Mouse (Mus musculus) lung, adult 10 weeks (tissue): ENCODE measurements around the gene Elf2. TPM values are rescaled to one million over a fixed set of nuclear protein-coding genes. Genes with fewer than 3 reads are reported as not detected.

Experiments used
- polyA plus RNA-seq: library from polyadenylated mRNA; stranded (reverse); fragments of 350-450 nt; fragmentation: Illumina TruSeq; extraction: RNeasy Lipid Tissue Mini Kit (QIAGEN cat#74804); gene quantifications from one replicate; pipeline ENCODE4 v1.2.3, GENCODE M21; 2014; ENCODE audit warnings: low read depth, low replicate concordance; ENCODE audit not compliant: insufficient read depth

Gene Elf2
- 25.6 TPM for polyA plus RNA-seq

DNA sequence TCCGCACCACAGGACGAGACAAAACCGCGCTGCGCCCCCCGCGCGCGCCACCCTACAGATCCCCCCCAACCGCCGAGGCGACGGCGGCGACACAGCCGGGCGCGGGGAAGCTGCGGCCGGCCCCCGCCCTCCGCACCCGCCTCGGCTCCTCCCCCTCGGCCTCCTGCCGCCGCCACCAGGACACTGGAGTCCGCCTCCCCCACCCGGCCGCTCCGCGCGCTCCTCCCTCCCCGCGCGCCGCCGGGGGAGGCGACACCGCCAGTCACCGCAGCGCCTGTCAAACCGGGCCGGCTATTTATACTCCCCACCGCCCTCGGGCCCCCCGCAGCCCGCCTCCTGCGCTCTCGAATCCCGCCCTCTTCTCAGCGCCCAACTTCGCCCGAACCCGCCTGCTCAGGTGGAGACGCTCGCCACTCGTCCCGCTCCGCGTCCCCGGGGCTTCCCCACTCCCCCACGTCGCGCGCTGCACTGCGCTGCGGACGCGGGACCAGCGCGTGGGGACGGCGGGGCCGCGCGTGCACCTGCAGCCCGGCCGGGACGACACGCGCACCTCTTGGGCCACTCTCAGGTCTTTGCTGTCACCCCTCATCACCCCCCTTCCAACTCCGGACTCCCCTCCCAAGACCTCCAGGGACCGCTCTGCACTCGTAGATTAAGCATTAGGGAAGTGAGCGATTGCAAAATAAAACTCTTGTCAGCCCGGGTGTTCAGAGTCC is at the start of gene Elf2:
TSS of gene Elf2 (minus strand) at position 112 of the 716 bp plus-strand sequence.

DNA sequence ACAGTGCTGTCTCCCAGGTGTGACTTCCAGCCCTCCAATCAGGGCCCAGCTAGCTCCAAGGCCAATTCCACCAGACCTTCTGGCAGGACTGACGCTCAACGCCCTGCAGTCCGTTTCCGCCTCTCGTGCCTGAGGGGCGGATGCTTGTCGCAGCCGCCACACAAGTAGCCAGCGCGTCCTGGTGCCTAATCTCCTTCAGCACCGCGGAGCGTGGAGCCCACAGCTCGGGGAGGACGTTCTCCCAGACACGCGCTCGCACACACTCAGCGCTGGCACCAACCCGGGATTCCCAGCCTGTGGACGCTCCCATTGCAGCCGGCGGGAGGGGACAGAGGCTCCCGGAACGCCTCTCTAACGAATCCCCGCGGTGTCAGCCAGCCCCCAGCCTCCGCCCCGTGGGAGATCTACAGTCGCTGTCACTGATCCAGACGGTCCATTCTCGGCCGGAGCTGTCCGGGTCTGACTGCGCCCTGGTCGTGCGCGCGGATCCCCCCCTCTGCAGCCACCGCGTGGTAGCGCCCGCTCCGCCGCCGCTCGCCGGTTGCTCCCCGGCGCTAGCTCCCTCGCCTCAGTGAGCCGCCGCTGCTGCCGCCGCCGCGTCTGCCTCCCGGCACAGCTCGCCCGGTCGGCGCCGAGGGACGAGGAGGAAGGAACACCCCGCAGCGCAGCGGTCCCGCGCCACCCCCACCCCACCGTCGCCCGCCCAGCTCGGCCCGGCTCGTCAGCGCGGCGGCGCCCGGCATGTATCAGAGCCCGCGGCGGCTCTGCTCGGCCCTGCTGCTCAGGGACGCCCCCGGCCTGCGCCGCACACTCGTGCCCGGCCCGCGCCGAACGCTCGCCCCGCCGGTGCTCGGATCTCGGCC is 115.9 kb downstream of the Elf2 start, which contains the start of gene Noct:
TSS of gene Noct (plus strand) at position 85 of the 863 bp plus-strand sequence.

Other genes with a start within 250 kb of the Elf2 start
- 4.2 TPM for gene Noct, start 116.2 kb downstream of the Elf2 start, polyA plus RNA-seq
- gene Mgarp, start 56.1 kb upstream of the Elf2 start, polyA plus RNA-seq, result not detected
- gene Ndufc1, start 68.3 kb upstream of the Elf2 start, polyA plus RNA-seq, result 259 TPM
- 10.3 TPM for gene Naa15, start 74.5 kb upstream of the Elf2 start, polyA plus RNA-seq
- 13.7 TPM for gene Rab33b, start 143.3 kb upstream of the Elf2 start, polyA plus RNA-seq
- gene Setd7, start 220.2 kb upstream of the Elf2 start, polyA plus RNA-seq, result 7.5 TPM